In the genomic region with DNA sequence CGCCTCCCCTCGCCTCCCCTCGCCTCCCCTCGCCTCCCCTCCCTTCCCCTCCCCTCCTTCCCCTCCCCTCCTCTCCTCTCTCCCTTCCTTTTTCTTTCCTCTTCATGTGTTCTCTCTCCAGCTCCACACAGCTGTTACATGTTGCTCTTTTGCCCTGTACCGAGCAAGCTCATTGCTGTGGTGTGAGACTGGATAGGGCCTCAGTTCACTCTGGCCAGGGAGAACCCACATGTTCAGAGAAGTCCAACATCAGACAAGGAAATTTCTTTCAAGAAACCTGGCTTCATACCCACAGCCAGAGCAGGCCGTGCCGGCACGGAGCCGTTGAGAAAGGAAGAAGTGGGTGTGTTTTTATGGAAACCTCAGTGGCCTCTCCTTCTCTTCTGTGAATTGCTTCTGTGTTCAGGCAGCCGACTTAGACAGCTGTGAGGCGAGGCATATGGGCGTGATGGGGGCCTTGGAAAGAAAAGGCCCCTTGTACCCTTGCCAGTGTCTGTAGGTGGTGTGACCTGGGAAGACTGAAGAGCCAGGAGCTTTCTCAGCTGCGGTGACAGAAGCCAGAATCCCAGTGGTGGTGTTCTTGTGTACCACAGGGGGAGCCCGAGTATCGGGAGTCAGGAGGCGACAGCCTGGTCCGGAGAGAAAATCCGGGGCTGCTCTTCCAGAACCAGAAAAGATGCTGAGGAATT, we compare ENCODE assay signal across 8 mouse cellular contexts. TPM values are rescaled to one million over a fixed set of nuclear protein-coding genes. Genes with fewer than 3 reads are reported as not detected.
DNase-seq lines count a peak whose midpoint lies in the region; ATAC-seq and TF ChIP-seq lines count a peak whose summit lies in the region.

No protein-coding gene starts in this region.

- 0 out of 2 replicates have a peak, but pooled peaks have one; percentile 13 for ATAC-seq in forebrain, embryonic 13.5 days
- no peak for ATAC-seq in forebrain, embryonic 15.5 days (replicated peaks)
- no peak for ATAC-seq in liver, postnatal 0 days
- no peak for ATAC-seq in megakaryocyte, adult 5-6 weeks (ENCODE audit: poor library complexity, severe bottlenecking)

- DNase-seq in ovary, postnatal 14 days (ENCODE audit: low spot score) = peak; percentile 27
- no peak for DNase-seq in ovary, postnatal 10 days (ENCODE audit: low spot score)
- peak; percentile 52 for DNase-seq in gastrocnemius, postnatal 25 days
- peak; percentile 74 to 90 for DNase-seq in left cerebral cortex, postnatal 14 days (ENCODE audit: low spot score in 2 of 2)
- no peak for DNase-seq in liver, postnatal 0 days

- no peaks in the 10 kb centered on the region for H3K4me1 ChIP-seq in forebrain, embryonic 13.5 days
- H3K4me1 ChIP-seq in forebrain, embryonic 15.5 days = no peaks in the 10 kb centered on the region
- H3K4me1 ChIP-seq in liver, postnatal 0 days (ENCODE audit: insufficient read depth) = no peaks in the 10 kb centered on the region

- H3K4me3 ChIP-seq in forebrain, embryonic 13.5 days = no peak overlapping the region
- no peak overlapping the region for H3K4me3 ChIP-seq in forebrain, embryonic 15.5 days
- H3K4me3 ChIP-seq in liver, postnatal 0 days (ENCODE audit: low read depth, low read length) = no peak overlapping the region

- H3K9me3 ChIP-seq in forebrain, embryonic 13.5 days (replicated peaks) = no peaks in the 10 kb centered on the region
- no peaks in the 10 kb centered on the region for H3K9me3 ChIP-seq in forebrain, embryonic 15.5 days
- no peaks in the 10 kb centered on the region for H3K9me3 ChIP-seq in liver, postnatal 0 days (ENCODE audit: low read length)

- 53% methylated on average over 14 of the region's 18 CpGs for WGBS in forebrain, embryonic 13.5 days
- 47% methylated on average over 14 of the region's 18 CpGs for WGBS in forebrain, embryonic 15.5 days
- 74% methylated on average over 14 of the region's 18 CpGs for WGBS in liver, postnatal 0 days (ENCODE audit: insufficient replicate concordance)

- TF ChIP-seq EP300 in liver, postnatal 0 days (IDR thresholded peaks at IDR 0.05; ENCODE audit: low read depth) = no peak

- no peaks in the 10 kb centered on the region for H3K36me3 ChIP-seq in forebrain, embryonic 13.5 days (ENCODE audit: poor library complexity, severe bottlenecking)
- no peaks in the 10 kb centered on the region for H3K36me3 ChIP-seq in forebrain, embryonic 15.5 days
- H3K36me3 ChIP-seq in liver, postnatal 0 days (replicated peaks; ENCODE audit: insufficient read depth, low read length) = no peaks in the 10 kb centered on the region

- intact Hi-C loops in left cerebral cortex, postnatal 14 days (cut with DNase I) = no loop called here

- no peak for TF ChIP-seq CTCF in liver, postnatal 0 days (IDR thresholded peaks at IDR 0.05; ENCODE audit: low read depth)

- no peak overlapping the region for H3K27ac ChIP-seq in forebrain, embryonic 13.5 days
- no peak overlapping the region for H3K27ac ChIP-seq in forebrain, embryonic 15.5 days (replicated peaks)
- H3K27ac ChIP-seq in liver, postnatal 0 days (ENCODE audit: low read depth) = no peak overlapping the region

- H3K4me2 ChIP-seq in forebrain, embryonic 13.5 days = no peak overlapping the region
- no peak overlapping the region for H3K4me2 ChIP-seq in forebrain, embryonic 15.5 days (replicated peaks)
- H3K4me2 ChIP-seq in liver, postnatal 0 days (ENCODE audit: low read depth, low read length) = no peak overlapping the region

- no peaks in the 10 kb centered on the region for H3K27me3 ChIP-seq in forebrain, embryonic 13.5 days
- H3K27me3 ChIP-seq in forebrain, embryonic 15.5 days = no peaks in the 10 kb centered on the region
- H3K27me3 ChIP-seq in liver, postnatal 0 days (ENCODE audit: insufficient read depth, low read length) = no peaks in the 10 kb centered on the region

- no peak overlapping the region for H3K9ac ChIP-seq in forebrain, embryonic 13.5 days
- no peak overlapping the region for H3K9ac ChIP-seq in forebrain, embryonic 15.5 days (replicated peaks)
- H3K9ac ChIP-seq in liver, postnatal 0 days (replicated peaks) = no peak overlapping the region

RNA-seq across cellular contexts. Expression of a gene that starts 11.0 kb away (rescaled TPM):
- not detected in 2 replicates for polyA plus RNA-seq in forebrain, embryonic 13.5 days (2015; fragmentation: Nextera tagmentation; extraction: Ambion mirVana)
- polyA plus RNA-seq in forebrain, embryonic 15.5 days (2015; fragmentation: Nextera tagmentation; extraction: Ambion mirVana) = 0.09 and 0.18 TPM in 2 replicates
- total RNA-seq in gastrocnemius, postnatal 25 days (2021) = not detected
- total RNA-seq in left cerebral cortex, postnatal 14 days (2021) = under 1 TPM; 0.51 to 0.59 TPM
- not detected in 2 replicates for polyA plus RNA-seq in liver, postnatal 0 days (2015; fragmentation: Nextera tagmentation; extraction: Ambion mirVana)
- not detected in 2 replicates for total RNA-seq in megakaryocyte, adult 5-6 weeks (2015)
- not detected in 2 replicates for total RNA-seq in megakaryocyte, adult 5-6 weeks (2017)

Comparison
In these comparisons a context has a peak if more than half of its experiments do, and no peak if none do; other contexts are left out.
1. DNase-seq: peak in ovary, postnatal 14 days (single experiment), gastrocnemius, postnatal 25 days (single experiment) and left cerebral cortex, postnatal 14 days (2 of 2); none in ovary, postnatal 10 days (single experiment) and liver, postnatal 0 days (single experiment).